Mouse (Mus musculus) midbrain, embryonic 13.5 days (tissue): Measurements from ENCODE around the gene Gcm2. TPM values are rescaled to one million over a fixed set of nuclear protein-coding genes. Genes with fewer than 3 reads are reported as not detected.

Experiments
- ATAC-seq: fragments of 200-750 bp; cut with Nextera tagmentation; 2 replicates; pipeline ENCODE4 v1.8.0; 2017; ENCODE audit warnings: mild to moderate bottlenecking, moderate TSS enrichment, moderate library complexity
- H3K27ac ChIP-seq: fragments of 300-500 bp; sonication (generic); 2 replicates; pipeline ENCODE4 v1.5.1; 2015; ENCODE audit warnings: inconsistent platforms, mild to moderate bottlenecking, moderate library complexity
- H3K27me3 ChIP-seq: fragments of 300-500 bp; sonication (generic); 2 replicates; pipeline ENCODE4 v1.6.1; 2015; ENCODE audit warnings: mild to moderate bottlenecking, inconsistent platforms
- H3K36me3 ChIP-seq: fragments of 300-500 bp; sonication (generic); 2 replicates; pipeline ENCODE4 v1.6.1; 2015; ENCODE audit warnings: mild to moderate bottlenecking, inconsistent platforms
- H3K4me1 ChIP-seq: fragments of 300-500 bp; sonication (generic); replicated peaks from 2 replicates; pipeline ENCODE4 v1.6.1; 2015; ENCODE audit warnings: inconsistent platforms
- H3K4me2 ChIP-seq: fragments of 300-500 bp; sonication (generic); replicated peaks from 2 replicates; pipeline ENCODE4 v1.6.1; 2015; ENCODE audit warnings: moderate library complexity, mild to moderate bottlenecking, inconsistent platforms
- H3K4me3 ChIP-seq: fragments of 300-500 bp; sonication (generic); replicated peaks from 2 replicates; pipeline ENCODE4 v1.5.1; 2015; ENCODE audit warnings: mild to moderate bottlenecking, inconsistent platforms
- H3K9ac ChIP-seq: fragments of 300-500 bp; sonication (generic); replicated peaks from 2 replicates; pipeline ENCODE4 v1.6.1; 2015; ENCODE audit warnings: mild to moderate bottlenecking, inconsistent platforms
- H3K9me3 ChIP-seq: fragments of 300-500 bp; sonication (generic); 2 replicates; pipeline ENCODE4 v1.6.1; 2016; ENCODE audit warnings: mild to moderate bottlenecking, inconsistent platforms
- WGBS: fragments of 180-500 bp; shearing (Covaris S2); methylation state at CpG from one replicate; pipeline ENCODE4 v1.1.7; 2015; 5-methylcytosine and 5-hydroxymethylcytosine counted together
- polyA plus RNA-seq: library from polyadenylated mRNA; unstranded; fragments of >200 nt; fragmentation: Nextera tagmentation; extraction: Ambion mirVana; gene quantifications from 2 replicates; pipeline ENCODE4 v1.2.1, GENCODE M21; 2015

Gene Gcm2
- polyA plus RNA-seq, 1 experiment from 2014 or later: not detected

- 69% methylated on average over 12 of the region's 12 CpGs for WGBS
- no peaks in the 10 kb centered on the region for H3K36me3 ChIP-seq
- H3K27ac ChIP-seq: no peak overlapping the region
- H3K9ac ChIP-seq: no peak overlapping the region
- no peak for ATAC-seq
- no peaks in the 10 kb centered on the region for H3K27me3 ChIP-seq
- no peaks in the 10 kb centered on the region for H3K4me1 ChIP-seq
- no peak overlapping the region for H3K4me3 ChIP-seq
- H3K9me3 ChIP-seq: no peaks in the 10 kb centered on the region
- no peak overlapping the region for H3K4me2 ChIP-seq
Observed at GRCm38 (mm10) chr13:41103841-41104525, 6.9 kb downstream of the Gcm2 start.

DNA sequence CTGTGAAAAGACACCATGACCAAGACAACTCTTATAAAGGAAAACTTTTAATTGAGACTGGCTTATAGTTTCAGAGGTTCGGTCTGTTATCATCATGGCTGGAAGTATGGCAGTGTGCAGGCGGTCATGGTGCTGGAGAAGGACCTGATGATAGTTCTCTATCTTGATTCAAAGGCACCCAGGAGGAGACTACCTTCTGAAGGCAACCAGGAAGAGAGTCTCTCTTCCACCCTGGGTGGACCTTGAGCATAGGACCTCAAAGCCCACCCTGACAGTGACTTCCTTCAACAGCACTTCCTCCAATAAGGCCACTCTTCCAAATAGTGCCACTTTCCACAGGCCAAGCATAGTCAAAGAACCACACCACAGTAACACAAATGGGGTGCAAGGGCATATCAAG is 10.8 kb downstream of the Gcm2 start:
- no peak overlapping the region for H3K4me2 ChIP-seq
- no peaks in the 10 kb centered on the region for H3K9me3 ChIP-seq
- no peaks in the 10 kb centered on the region for H3K4me1 ChIP-seq
- H3K27ac ChIP-seq: no peak overlapping the region
- no peak overlapping the region for H3K4me3 ChIP-seq
- H3K9ac ChIP-seq: no peak overlapping the region
- ATAC-seq: no peak
- 92% methylated on average over 2 of the region's 2 CpGs for WGBS
- no peaks in the 10 kb centered on the region for H3K27me3 ChIP-seq
- no peaks in the 10 kb centered on the region for H3K36me3 ChIP-seq

- WGBS: 90% methylated on average over 15 of the region's 15 CpGs
- Histone ChIP-seq H3K9ac (no peak overlapping the region), H3K4me1 (no peaks in the 10 kb centered on the region), H3K4me3 (no peak overlapping the region), H3K4me2 (no peak overlapping the region), H3K36me3 (no peaks in the 10 kb centered on the region), H3K9me3 (no peaks in the 10 kb centered on the region), H3K27ac (no peak overlapping the region), H3K27me3 (no peaks in the 10 kb centered on the region)
- ATAC-seq: no peak
Observed at GRCm38 (mm10) chr13:41098325-41098724, 12.5 kb downstream of the Gcm2 start.

GRCm38 (mm10) chr13:41097324-41098058 is 13.3 kb downstream of the Gcm2 start:
- H3K36me3 ChIP-seq: no peaks in the 10 kb centered on the region
- no peak overlapping the region for H3K4me2 ChIP-seq
- no peak overlapping the region for H3K27ac ChIP-seq
- no peaks in the 10 kb centered on the region for H3K4me1 ChIP-seq
- no peaks in the 10 kb centered on the region for H3K9me3 ChIP-seq
- no peaks in the 10 kb centered on the region for H3K27me3 ChIP-seq
- no peak overlapping the region for H3K9ac ChIP-seq
- WGBS: 86% methylated on average over 16 of the region's 16 CpGs
- no peak overlapping the region for H3K4me3 ChIP-seq
- ATAC-seq: no peak

DNA sequence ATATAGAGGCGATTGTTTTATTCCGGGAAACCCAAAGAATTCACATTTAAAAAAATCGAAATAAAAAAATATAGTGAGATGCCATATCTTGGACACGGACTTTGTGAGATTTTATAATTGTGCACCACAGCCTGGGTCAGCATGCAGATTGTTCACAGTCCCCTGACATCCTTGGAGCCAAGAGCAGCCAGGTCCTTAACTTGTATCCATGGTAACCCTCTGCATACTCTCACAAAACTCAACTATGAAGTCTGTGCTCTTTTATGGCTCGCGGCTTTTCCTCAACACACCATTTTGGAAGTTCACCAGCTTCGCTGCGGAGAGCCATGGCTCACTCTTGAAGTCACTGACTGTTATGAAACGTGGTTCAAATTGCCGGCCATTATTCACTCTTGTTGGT is 16.7 kb downstream of the Gcm2 start:
- Histone ChIP-seq H3K9ac (no peak overlapping the region), H3K4me3 (no peak overlapping the region), H3K36me3 (no peaks in the 10 kb centered on the region), H3K4me1 (no peaks in the 10 kb centered on the region), H3K27me3 (no peaks in the 10 kb centered on the region), H3K27ac (no peak overlapping the region), H3K9me3 (no peaks in the 10 kb centered on the region), H3K4me2 (no peak overlapping the region)
- ATAC-seq: no peak
- WGBS: 79% methylated on average over 10 of the region's 10 CpGs

DNA sequence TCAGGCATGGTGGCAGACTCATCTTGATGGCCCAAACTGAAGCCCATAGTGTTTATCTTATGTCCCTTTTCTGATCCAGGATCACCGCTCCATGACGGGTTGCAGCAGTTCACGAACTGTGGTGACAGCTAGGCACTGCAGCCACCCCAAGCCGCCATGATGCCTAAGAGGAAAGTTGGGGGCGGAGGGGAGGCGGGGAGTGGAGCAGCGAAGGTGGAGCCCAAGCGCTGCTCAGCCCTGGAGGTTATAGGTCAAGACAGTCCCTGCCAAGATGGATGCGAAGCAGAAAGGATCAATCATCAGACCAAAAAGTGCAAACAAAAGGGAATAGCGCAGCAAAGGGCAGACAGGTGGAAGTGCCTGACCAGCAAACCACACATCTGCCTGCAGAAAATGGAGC is 19.6 kb downstream of the Gcm2 start:
- Histone ChIP-seq H3K9me3 (no peaks in the 10 kb centered on the region), H3K9ac (no peak overlapping the region), H3K27ac (no peak overlapping the region), H3K36me3 (no peaks in the 10 kb centered on the region), H3K4me3 (no peak overlapping the region), H3K4me1 (no peaks in the 10 kb centered on the region), H3K27me3 (no peaks in the 10 kb centered on the region), H3K4me2 (no peak overlapping the region)
- WGBS: 44% methylated on average over 10 of the region's 10 CpGs
- no peak for ATAC-seq

DNA sequence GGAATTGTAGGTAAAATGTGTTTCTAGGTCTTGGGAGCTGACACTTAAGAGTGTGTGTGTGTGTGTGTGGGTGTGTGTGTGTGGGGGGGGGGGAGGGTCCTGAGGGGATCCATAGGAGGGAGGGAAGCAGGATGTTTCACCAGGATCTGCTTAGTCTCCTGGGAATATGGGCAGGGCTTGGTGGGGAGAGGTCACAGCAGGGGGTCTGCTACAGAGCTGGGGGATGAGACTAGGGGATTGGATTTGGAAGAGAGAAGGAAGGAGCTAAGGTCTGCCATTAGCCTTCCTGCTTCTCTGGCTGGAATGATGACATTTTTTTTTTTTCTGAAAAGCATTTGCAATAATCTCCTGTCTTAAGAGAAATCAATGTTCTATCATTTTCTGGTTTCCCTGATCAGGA is 22.1 kb downstream of the Gcm2 start:
- H3K9me3 ChIP-seq: no peaks in the 10 kb centered on the region
- no peak overlapping the region for H3K4me3 ChIP-seq
- ATAC-seq: no peak
- no peak overlapping the region for H3K27ac ChIP-seq
- H3K4me2 ChIP-seq: no peak overlapping the region
- H3K4me1 ChIP-seq: no peaks in the 10 kb centered on the region
- H3K27me3 ChIP-seq: no peaks in the 10 kb centered on the region
- no peak overlapping the region for H3K9ac ChIP-seq
- no peaks in the 10 kb centered on the region for H3K36me3 ChIP-seq

GRCm38 (mm10) chr13:41085140-41085539 is 25.7 kb downstream of the Gcm2 start:
- Histone ChIP-seq H3K9ac (no peak overlapping the region), H3K27me3 (peaks cover 10% of the 10 kb centered on the region), H3K36me3 (no peaks in the 10 kb centered on the region), H3K27ac (no peak overlapping the region), H3K4me2 (no peak overlapping the region), H3K4me1 (no peaks in the 10 kb centered on the region), H3K4me3 (no peak overlapping the region), H3K9me3 (no peaks in the 10 kb centered on the region)
- 27% methylated on average over 2 of the region's 2 CpGs for WGBS
- ATAC-seq: no peak

DNA sequence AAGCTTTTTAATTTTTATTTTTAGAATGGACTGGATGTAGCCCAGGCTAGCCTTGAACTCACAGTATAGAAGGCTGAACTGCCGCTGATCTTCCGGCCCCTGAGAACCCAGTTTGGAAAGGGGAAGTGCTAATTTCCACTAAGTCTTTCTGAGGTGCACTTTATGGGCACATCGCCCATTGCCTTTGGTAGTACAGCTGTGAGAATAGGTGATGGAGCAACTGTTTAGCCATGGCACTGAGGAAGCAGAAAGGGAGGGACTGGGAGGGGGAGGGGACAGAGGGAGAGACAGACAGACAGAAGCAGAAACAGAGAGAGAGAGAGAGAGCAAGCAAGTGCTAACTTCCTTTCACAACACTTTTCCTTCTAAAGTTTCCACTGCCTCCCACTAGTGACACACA is 26.3 kb downstream of the Gcm2 start:
- H3K4me2 ChIP-seq: no peak overlapping the region
- no peak overlapping the region for H3K27ac ChIP-seq
- peaks cover under 1% of the 10 kb centered on the region; the same call in 1 of the 2 replicates for H3K4me1 ChIP-seq
- no peaks in the 10 kb centered on the region for H3K36me3 ChIP-seq
- WGBS: 85% methylated on average over 3 of the region's 3 CpGs
- no peak overlapping the region for H3K9ac ChIP-seq
- no peak for ATAC-seq
- no peak overlapping the region for H3K4me3 ChIP-seq
- peaks cover 14% of the 10 kb centered on the region for H3K27me3 ChIP-seq
- no peaks in the 10 kb centered on the region for H3K9me3 ChIP-seq

GRCm38 (mm10) chr13:41080700-41081099 is 30.1 kb downstream of the Gcm2 start:
- ATAC-seq: no peak
- no peak overlapping the region for H3K4me3 ChIP-seq
- no peak overlapping the region for H3K4me2 ChIP-seq
- H3K27me3 ChIP-seq: peaks cover 40% of the 10 kb centered on the region
- no peak overlapping the region for H3K9ac ChIP-seq
- H3K36me3 ChIP-seq: no peaks in the 10 kb centered on the region
- peaks cover 16% of the 10 kb centered on the region for H3K4me1 ChIP-seq
- no peaks in the 10 kb centered on the region for H3K9me3 ChIP-seq
- WGBS: 92% methylated on average over 6 of the region's 6 CpGs
- no peak overlapping the region for H3K27ac ChIP-seq

- 50% methylated on average over 5 of the region's 5 CpGs for WGBS
- no peaks in the 10 kb centered on the region for H3K36me3 ChIP-seq
- no peak overlapping the region for H3K4me3 ChIP-seq
- H3K4me2 ChIP-seq: peak overlapping the region; percentile 74
- H3K9me3 ChIP-seq: no peaks in the 10 kb centered on the region
- H3K27me3 ChIP-seq: peaks cover 40% of the 10 kb centered on the region
- peaks cover 16% of the 10 kb centered on the region for H3K4me1 ChIP-seq
- no peak overlapping the region for H3K9ac ChIP-seq
- ATAC-seq: no peak
- no peak overlapping the region for H3K27ac ChIP-seq
Observed at GRCm38 (mm10) chr13:41079859-41080258, 31.0 kb downstream of the Gcm2 start.

DNA sequence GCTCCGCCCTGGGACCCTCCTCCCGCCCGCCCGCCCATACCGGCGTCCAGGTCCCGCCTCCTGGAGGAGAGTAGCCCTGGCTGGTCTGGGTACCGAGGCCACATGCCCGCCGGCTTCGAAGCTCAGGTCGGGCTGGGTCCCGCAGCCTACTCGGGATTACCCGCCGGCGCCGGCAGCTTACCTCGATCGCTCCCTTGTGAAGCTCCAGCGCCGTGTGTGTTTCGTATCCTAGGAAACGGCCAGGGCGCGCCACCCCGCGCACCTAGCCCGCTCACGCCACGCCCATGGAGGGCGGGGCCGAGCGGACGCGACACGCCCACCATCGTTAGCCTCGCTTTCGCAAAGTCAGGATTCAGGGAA is 31.4 kb downstream of the Gcm2 start, which contains the start of gene Mak:
Gene Mak, minus strand, starts transcription at position 286 of the 360 bp plus-strand sequence.
- Histone ChIP-seq H3K27me3 (peaks cover 40% of the 10 kb centered on the region), H3K9ac (peak within 1 kb of the TSS; percentile 51), H3K4me1 (peaks cover 16% of the 10 kb centered on the region), H3K27ac (no peak within 1 kb of the TSS), H3K36me3 (no peaks in the 10 kb centered on the region), H3K9me3 (no peaks in the 10 kb centered on the region), H3K4me3 (peak within 1 kb of the TSS; percentile 49), H3K4me2 (peak within 1 kb of the TSS; percentile 74)
- under 1% methylated on average over 38 of the region's 40 CpGs for WGBS
- ATAC-seq: peak; percentile 92
